Mouse (Mus musculus) liver, embryonic 14.5 days (tissue): ENCODE measurements around the gene Ska3. TPM values are rescaled to one million over a fixed set of nuclear protein-coding genes. Genes with fewer than 3 reads are reported as not detected.

Source experiments
- ATAC-seq: fragments of 200-750 bp; cut with Nextera tagmentation; 2 replicates; pipeline ENCODE4 v1.8.0; 2017; ENCODE audit warnings: moderate number of reproducible peaks, mild to moderate bottlenecking, moderate library complexity; ENCODE audit not compliant: insufficient read depth
- DNase-seq, 3 experiments: peaks; one replicate each; pipeline ENCODE4 v3.0.0-alpha.2; 2012 to 2013; ENCODE audit warnings: low read depth in 3 of 3, low spot score in 3 of 3
- H3K27ac ChIP-seq: fragments of 300-500 bp; sonication (generic); 2 replicates; pipeline ENCODE4 v1.5.1; 2014; ENCODE audit warnings: moderate library complexity, mild to moderate bottlenecking, control low read depth, inconsistent platforms
- H3K27me3 ChIP-seq: fragments of 300-500 bp; sonication (generic); 2 replicates; pipeline ENCODE4 v1.6.1; 2014; ENCODE audit warnings: mild to moderate bottlenecking, low read length, moderate library complexity; ENCODE audit not compliant: control insufficient read depth, insufficient read depth
- H3K36me3 ChIP-seq: fragments of 300-500 bp; sonication (generic); replicated peaks from 2 replicates; pipeline ENCODE4 v1.6.1; 2014; ENCODE audit warnings: low read depth; ENCODE audit not compliant: control insufficient read depth, insufficient read depth
- H3K4me1 ChIP-seq, 2 experiments: fragments of 200-500 bp in 1 of 2; fragments of 300-500 bp in 1 of 2; sonication (generic) in 1 of 2; replicated peaks; 2 replicates each; pipeline ENCODE4 v1.6.1; 2012 to 2014; ENCODE audit warnings: antibody characterized with exemption in 1 of 2, inconsistent platforms in 1 of 2, low read length in 1 of 2; ENCODE audit not compliant: control insufficient read depth in 2 of 2, insufficient read depth in 2 of 2
- H3K4me2 ChIP-seq: fragments of 300-500 bp; sonication (generic); 2 replicates; pipeline ENCODE4 v1.6.1; 2014; ENCODE audit warnings: low read depth, mild to moderate bottlenecking, control low read depth, moderate library complexity
- H3K4me3 ChIP-seq, 2 experiments: fragments of 200-500 bp in 1 of 2; fragments of 300-500 bp in 1 of 2; sonication (generic) in 1 of 2; 2 replicates each; pipeline ENCODE4 v1.5.1; 2012 to 2014; ENCODE audit warnings: low read depth in 2 of 2, low read length in 2 of 2, mild to moderate bottlenecking in 2 of 2, control low read depth in 1 of 2, inconsistent platforms in 1 of 2, moderate library complexity in 1 of 2; ENCODE audit not compliant: insufficient read depth in 1 of 2
- H3K9ac ChIP-seq: fragments of 300-500 bp; sonication (generic); replicated peaks from 2 replicates; pipeline ENCODE4 v1.6.1; 2014; ENCODE audit warnings: mild to moderate bottlenecking, control low read depth, moderate library complexity
- H3K9me3 ChIP-seq: fragments of 300-500 bp; sonication (generic); 2 replicates; pipeline ENCODE4 v1.6.1; 2016; ENCODE audit warnings: low read length, mixed read lengths; ENCODE audit not compliant: control insufficient read depth
- CTCF ChIP-seq: IDR thresholded peaks from 2 replicates; pipeline ENCODE4 v1.5.1; 2016; ENCODE audit warnings: antibody characterized with exemption, low read depth, control low read depth
- EP300 ChIP-seq: IDR thresholded peaks from 2 replicates; pipeline ENCODE4 v1.6.1; 2016; ENCODE audit warnings: antibody characterized with exemption, low read depth
- WGBS: fragments of 180-500 bp; shearing (Covaris S2); extraction: QIAGEN DNeasy Blood & Tissue Kit; methylation state at CpG from one replicate; pipeline ENCODE4 v1.1.7; 2014; ENCODE audit not compliant: insufficient replicate concordance; 5-methylcytosine and 5-hydroxymethylcytosine counted together
- polyA plus RNA-seq, 2 experiments: library from polyadenylated mRNA; depleted of rRNA in 1 of 2; stranded (reverse) in 1 of 2; unstranded in 1 of 2; fragments of >200 nt; fragmentation: Nextera tagmentation in 1 of 2; extraction: Ambion mirVana in 1 of 2; gene quantifications; 2 replicates each; pipeline versions ENCODE4 v1.2.1 to v1.2.3; 2012 to 2014

Ska3 gene
- polyA plus RNA-seq (2012; rRNA removed) (4.7 and 8.1 TPM in 2 replicates), polyA plus RNA-seq (2014; fragmentation: Nextera tagmentation; extraction: Ambion mirVana) (9.6 and 10.4 TPM in 2 replicates)

- ATAC-seq (peak; percentile 96), DNase-seq (peak; percentile 83 to 90 (median 85))
- Histone ChIP-seq H3K4me1 (peaks cover 9 to 14% of the 10 kb centered on the region in 2 experiments), H3K4me2 (peak within 1 kb of the TSS; percentile 97), H3K27me3 (no peaks in the 10 kb centered on the region), H3K4me3 (peak within 1 kb of the TSS; percentile 80 to 99), H3K36me3 (peaks cover 17% of the 10 kb centered on the region), H3K27ac (peak within 1 kb of the TSS; percentile 79), H3K9me3 (no peaks in the 10 kb centered on the region), H3K9ac (peak within 1 kb of the TSS; percentile 96)
- WGBS, result under 1% methylated on average over 96 of the region's 96 CpGs
- TF ChIP-seq CTCF (peak; percentile 38), EP300 (peak; percentile 49; the same call in 1 of the 2 replicates)
These were observed at the start of gene Ska3, which contains the start of gene Mrpl57 for GRCm38 (mm10) chr14:57825788-57826751. Ska3 (minus strand) TSS chr14:57826185. Mrpl57 (plus strand) TSS chr14:57826234.

GRCm38 (mm10) chr14:57866676-57867276, 40.8 kb upstream of the Ska3 start:
- TF ChIP-seq EP300, result no peak
- no peak for TF ChIP-seq CTCF
- DNase-seq (no peak), ATAC-seq (no peak)
- Histone ChIP-seq H3K27ac (no peak overlapping the region), H3K36me3 (no peaks in the 10 kb centered on the region; the same call in 1 of the 2 replicates), H3K27me3 (no peaks in the 10 kb centered on the region), H3K4me3 (no peak overlapping the region), H3K9ac (no peak overlapping the region), H3K9me3 (no peaks in the 10 kb centered on the region), H3K4me1 (0 out of 4 replicates have a peak, but pooled peaks cover 0 to 2% of the 10 kb centered on the region in 2 experiments), H3K4me2 (no peak overlapping the region)
- 74% methylated on average over 3 of the region's 3 CpGs for WGBS

GRCm38 (mm10) chr14:57865256-57865655, 39.3 kb upstream of the Ska3 start:
- 0 out of 4 replicates have a peak, but pooled peaks cover 0 to 2% of the 10 kb centered on the region in 2 experiments for H3K4me1 ChIP-seq
- TF ChIP-seq CTCF, result no peak
- no peak for TF ChIP-seq EP300
- H3K4me2 ChIP-seq, result no peak overlapping the region
- DNase-seq (no peak), ATAC-seq (no peak)
- H3K9ac ChIP-seq, result no peak overlapping the region
- no peaks in the 10 kb centered on the region; the same call in 1 of the 2 replicates for H3K36me3 ChIP-seq
- no peaks in the 10 kb centered on the region for H3K27me3 ChIP-seq
- H3K4me3 ChIP-seq, result no peak overlapping the region
- H3K27ac ChIP-seq, result no peak overlapping the region
- no peaks in the 10 kb centered on the region for H3K9me3 ChIP-seq
- WGBS, result 38% methylated on average over 3 of the region's 3 CpGs

- Histone ChIP-seq H3K4me3 (no peak overlapping the region), H3K9ac (no peak overlapping the region), H3K27ac (no peak overlapping the region), H3K27me3 (no peaks in the 10 kb centered on the region), H3K36me3 (no peaks in the 10 kb centered on the region), H3K4me1 (0 out of 4 replicates have a peak, but pooled peaks cover 0 to 2% of the 10 kb centered on the region in 2 experiments), H3K4me2 (no peak overlapping the region), H3K9me3 (no peaks in the 10 kb centered on the region)
- DNase-seq (no peak), ATAC-seq (no peak)
- TF ChIP-seq EP300 (no peak), CTCF (no peak)
- WGBS, result 65% methylated on average over 2 of the region's 2 CpGs
These were observed 37.1 kb upstream of the Ska3 start for GRCm38 (mm10) chr14:57863129-57863528.
